Mouse (Mus musculus): ENCODE measurements around the gene Cd207. TPM values are rescaled to one million over a fixed set of nuclear protein-coding genes. Genes with fewer than 3 reads are reported as not detected.

Cd207 gene
- polyA plus RNA-seq, 1 experiment = 3.6 TPM

- no peak overlapping the region for H3K4me3 ChIP-seq (ENCODE audit: insufficient read depth, low read length)
- H3K27ac ChIP-seq (ENCODE audit: insufficient read depth, low read depth, low read length) = no peak overlapping the region
- no peak for TF ChIP-seq POLR2A (IDR thresholded peaks at IDR 0.05; ENCODE audit: borderline replicate concordance, low read depth, low read length)
- no peak for TF ChIP-seq CTCF (IDR thresholded peaks at IDR 0.05; ENCODE audit: low read depth, low read length)
- H3K4me1 ChIP-seq (ENCODE audit: control insufficient read depth, insufficient read depth, low read length) = no peaks in the 10 kb centered on the region
Observed at GRCm38 (mm10) chr6:83699971-83700370, 22.3 kb upstream of the Cd207 start.

GRCm38 (mm10) chr6:83697932-83698331 lies 20.3 kb upstream of the Cd207 start:
- H3K4me3 ChIP-seq (ENCODE audit: insufficient read depth, low read length) = no peak overlapping the region
- TF ChIP-seq CTCF (IDR thresholded peaks at IDR 0.05; ENCODE audit: low read depth, low read length) = no peak
- no peak for TF ChIP-seq POLR2A (IDR thresholded peaks at IDR 0.05; ENCODE audit: borderline replicate concordance, low read depth, low read length)
- no peaks in the 10 kb centered on the region for H3K4me1 ChIP-seq (ENCODE audit: control insufficient read depth, insufficient read depth, low read length)
- H3K27ac ChIP-seq (ENCODE audit: insufficient read depth, low read depth, low read length) = no peak overlapping the region

GRCm38 (mm10) chr6:83696684-83697083 lies 19.0 kb upstream of the Cd207 start:
- no peak overlapping the region for H3K27ac ChIP-seq (ENCODE audit: insufficient read depth, low read depth, low read length)
- TF ChIP-seq CTCF (IDR thresholded peaks at IDR 0.05; ENCODE audit: low read depth, low read length) = no peak
- H3K4me1 ChIP-seq (ENCODE audit: control insufficient read depth, insufficient read depth, low read length) = no peaks in the 10 kb centered on the region
- no peak overlapping the region for H3K4me3 ChIP-seq (ENCODE audit: insufficient read depth, low read length)

GRCm38 (mm10) chr6:83695731-83696130 lies 18.1 kb upstream of the Cd207 start:
- H3K27ac ChIP-seq (ENCODE audit: insufficient read depth, low read depth, low read length) = no peak overlapping the region
- TF ChIP-seq POLR2A (IDR thresholded peaks at IDR 0.05; ENCODE audit: borderline replicate concordance, low read depth, low read length) (no peak), CTCF (IDR thresholded peaks at IDR 0.05; ENCODE audit: low read depth, low read length) (no peak)
- no peaks in the 10 kb centered on the region for H3K4me1 ChIP-seq (ENCODE audit: control insufficient read depth, insufficient read depth, low read length)
- H3K4me3 ChIP-seq (ENCODE audit: insufficient read depth, low read length) = no peak overlapping the region

- Histone ChIP-seq H3K4me3 (ENCODE audit: insufficient read depth, low read length) (no peak overlapping the region), H3K4me1 (ENCODE audit: control insufficient read depth, insufficient read depth, low read length) (no peaks in the 10 kb centered on the region), H3K27ac (ENCODE audit: insufficient read depth, low read depth, low read length) (no peak overlapping the region)
- TF ChIP-seq POLR2A (IDR thresholded peaks at IDR 0.05; ENCODE audit: borderline replicate concordance, low read depth, low read length) (no peak), CTCF (IDR thresholded peaks at IDR 0.05; ENCODE audit: low read depth, low read length) (peak; percentile 80)
Observed at GRCm38 (mm10) chr6:83693835-83694234, 16.2 kb upstream of the Cd207 start.

- Histone ChIP-seq H3K4me3 (ENCODE audit: insufficient read depth, low read length) (no peak overlapping the region), H3K27ac (ENCODE audit: insufficient read depth, low read depth, low read length) (no peak overlapping the region), H3K4me1 (ENCODE audit: control insufficient read depth, insufficient read depth, low read length) (no peaks in the 10 kb centered on the region)
- TF ChIP-seq POLR2A (IDR thresholded peaks at IDR 0.05; ENCODE audit: borderline replicate concordance, low read depth, low read length) (no peak), CTCF (IDR thresholded peaks at IDR 0.05; ENCODE audit: low read depth, low read length) (no peak)
Observed at GRCm38 (mm10) chr6:83692962-83693361, 15.3 kb upstream of the Cd207 start.

- no peak for TF ChIP-seq POLR2A (IDR thresholded peaks at IDR 0.05; ENCODE audit: borderline replicate concordance, low read depth, low read length)
- no peak for TF ChIP-seq CTCF (IDR thresholded peaks at IDR 0.05; ENCODE audit: low read depth, low read length)
- H3K4me3 ChIP-seq (ENCODE audit: insufficient read depth, low read length) = no peak overlapping the region
- H3K4me1 ChIP-seq (ENCODE audit: control insufficient read depth, insufficient read depth, low read length) = no peaks in the 10 kb centered on the region
- no peak overlapping the region for H3K27ac ChIP-seq (ENCODE audit: insufficient read depth, low read depth, low read length)
Observed at GRCm38 (mm10) chr6:83690936-83691335, 13.3 kb upstream of the Cd207 start.

- no peak overlapping the region for H3K4me3 ChIP-seq (ENCODE audit: insufficient read depth, low read length)
- H3K27ac ChIP-seq (ENCODE audit: insufficient read depth, low read depth, low read length) = no peak overlapping the region
- 0 out of 2 replicates have a peak, but pooled peaks cover 2% of the 10 kb centered on the region for H3K4me1 ChIP-seq (ENCODE audit: control insufficient read depth, insufficient read depth, low read length)
- 0 out of 2 replicates have a peak, but pooled peaks have one; percentile 20 for TF ChIP-seq CTCF (IDR thresholded peaks at IDR 0.05; ENCODE audit: low read depth, low read length)
- TF ChIP-seq POLR2A (IDR thresholded peaks at IDR 0.05; ENCODE audit: borderline replicate concordance, low read depth, low read length) = no peak
Observed at GRCm38 (mm10) chr6:83690277-83690676, 12.6 kb upstream of the Cd207 start.

GRCm38 (mm10) chr6:83689374-83689773 lies 11.7 kb upstream of the Cd207 start:
- Histone ChIP-seq H3K4me1 (ENCODE audit: control insufficient read depth, insufficient read depth, low read length) (peaks cover 6% of the 10 kb centered on the region; the same call in 1 of the 2 replicates), H3K27ac (ENCODE audit: insufficient read depth, low read depth, low read length) (no peak overlapping the region), H3K4me3 (ENCODE audit: insufficient read depth, low read length) (no peak overlapping the region)
- TF ChIP-seq CTCF (IDR thresholded peaks at IDR 0.05; ENCODE audit: low read depth, low read length) (no peak), POLR2A (IDR thresholded peaks at IDR 0.05; ENCODE audit: borderline replicate concordance, low read depth, low read length) (no peak)

- H3K27ac ChIP-seq (ENCODE audit: insufficient read depth, low read depth, low read length) = no peak overlapping the region
- TF ChIP-seq CTCF (IDR thresholded peaks at IDR 0.05; ENCODE audit: low read depth, low read length) = 0 out of 2 replicates have a peak, but pooled peaks have one; percentile 25
- TF ChIP-seq POLR2A (IDR thresholded peaks at IDR 0.05; ENCODE audit: borderline replicate concordance, low read depth, low read length) = no peak
- no peak overlapping the region for H3K4me3 ChIP-seq (ENCODE audit: insufficient read depth, low read length)
- H3K4me1 ChIP-seq (ENCODE audit: control insufficient read depth, insufficient read depth, low read length) = peaks cover 3% of the 10 kb centered on the region; the same call in 1 of the 2 replicates
Observed at GRCm38 (mm10) chr6:83673395-83673794, 4.3 kb downstream of the Cd207 start.

- no peaks in the 10 kb centered on the region for H3K4me1 ChIP-seq (ENCODE audit: control insufficient read depth, insufficient read depth, low read length)
- H3K27ac ChIP-seq (ENCODE audit: insufficient read depth, low read depth, low read length) = no peak overlapping the region
- H3K4me3 ChIP-seq (ENCODE audit: insufficient read depth, low read length) = no peak overlapping the region
- TF ChIP-seq CTCF (IDR thresholded peaks at IDR 0.05; ENCODE audit: low read depth, low read length) = no peak
- TF ChIP-seq POLR2A (IDR thresholded peaks at IDR 0.05; ENCODE audit: borderline replicate concordance, low read depth, low read length) = no peak
Observed at GRCm38 (mm10) chr6:83665009-83665408, 12.6 kb downstream of the Cd207 start.
